Mouse (Mus musculus) heart, adult 2 months (tissue): ENCODE results near the gene Lrfn5.

Source experiments
- CTCF ChIP-seq: fragments of 200-600 bp; IDR thresholded peaks from 2 replicates; pipeline ENCODE4 v1.8.1; 2022; ENCODE audit warnings: antibody characterized with exemption, mild to moderate bottlenecking, moderate library complexity
- POLR2A ChIP-seq: fragments of 200-500 bp; IDR thresholded peaks from 2 replicates; pipeline ENCODE4 v1.6.1; 2011; ENCODE audit warnings: mild to moderate bottlenecking, low read depth, low read length, control low read depth; ENCODE audit not compliant: insufficient read depth

- TF ChIP-seq CTCF, result no peak
- no peak for TF ChIP-seq POLR2A
These were observed 77.4 kb downstream of the Lrfn5 start for GRCm38 (mm10) chr12:61600305-61600704.
